Mouse (Mus musculus): ENCODE data around the gene Tor1aip2.

- TF ChIP-seq CTCF (IDR thresholded peaks at IDR 0.05; ENCODE audit: low read depth): no peak
- no peak for TF ChIP-seq EP300 (IDR thresholded peaks at IDR 0.05; ENCODE audit: low read depth)
Observed at GRCm38 (mm10) chr1:156035269-156035929, at the start of gene Tor1aip2.

Measured in liver, postnatal 0 days (tissue).